Mouse (Mus musculus): Measurements from ENCODE around the gene E130311K13Rik. TPM values are rescaled to one million over a fixed set of nuclear protein-coding genes. Genes with fewer than 3 reads are reported as not detected.

The E130311K13Rik gene
- polyA plus RNA-seq, 1 experiment from 2014 or later, result 6.6 TPM

DNA sequence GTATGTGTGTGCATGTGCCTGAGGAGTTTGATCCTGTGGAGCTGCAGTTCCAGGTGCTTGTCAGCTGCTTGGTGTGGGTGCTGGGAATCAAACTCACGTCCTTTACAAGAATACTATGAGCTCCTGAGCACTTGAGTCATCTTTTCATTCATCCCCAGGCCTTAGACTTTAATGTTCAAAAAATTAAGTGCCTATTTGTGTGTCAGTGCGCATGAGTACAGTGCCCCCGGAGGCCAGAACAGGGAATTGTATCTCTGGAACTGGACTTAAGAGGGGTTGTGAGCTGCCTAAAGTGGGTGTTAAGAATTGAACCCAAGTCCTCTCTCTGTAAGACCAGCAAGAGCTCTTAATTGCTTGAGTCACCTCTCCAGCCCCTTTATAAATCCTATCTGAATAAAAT lies 9.6 kb downstream of the E130311K13Rik start:
- WGBS, result 71% methylated on average over 3 of the region's 3 CpGs
- no peak for ATAC-seq (ENCODE audit: insufficient read depth, low FRiP score, low read depth)

DNA sequence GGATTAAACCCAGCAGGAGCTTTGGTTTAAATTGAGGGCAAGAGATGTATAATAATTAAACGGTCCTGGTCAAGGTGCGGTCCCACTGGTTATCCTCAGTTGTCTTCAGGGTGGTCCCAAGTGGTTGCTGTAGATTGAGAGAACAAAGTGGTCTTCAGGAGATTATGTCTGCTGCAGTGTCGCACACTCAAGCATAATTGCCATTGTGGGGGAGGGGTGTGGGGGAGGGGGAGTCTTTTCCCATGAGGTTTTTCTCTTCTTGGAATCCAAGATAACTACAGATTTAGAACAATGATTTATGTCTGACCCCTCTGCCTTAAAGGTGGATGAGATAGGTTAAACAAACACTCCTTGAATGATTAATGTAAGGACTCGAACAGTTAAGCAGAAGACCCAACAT lies 19.0 kb downstream of the E130311K13Rik start:
- Histone ChIP-seq H3K4me1 (peaks cover 1% of the 10 kb centered on the region; the same call in 1 of the 2 replicates), H3K4me2 (no peak overlapping the region), H3K27me3 (replicated peaks) (no peaks in the 10 kb centered on the region), H3K27ac (no peak overlapping the region), H3K9me3 (no peaks in the 10 kb centered on the region), H3K36me3 (no peaks in the 10 kb centered on the region), H3K9ac (no peak overlapping the region), H3K4me3 (replicated peaks) (no peak overlapping the region)
- WGBS, result 53% methylated on average over 4 of the region's 4 CpGs
- ATAC-seq (ENCODE audit: insufficient read depth, low FRiP score, low read depth), result no peak

More for the DNA sequence above, 9.6 kb downstream of the E130311K13Rik start:
- Histone ChIP-seq H3K27ac (no peak overlapping the region), H3K4me1 (no peaks in the 10 kb centered on the region), H3K4me2 (no peak overlapping the region), H3K27me3 (replicated peaks) (no peaks in the 10 kb centered on the region), H3K9ac (no peak overlapping the region), H3K9me3 (no peaks in the 10 kb centered on the region), H3K36me3 (peaks cover 6% of the 10 kb centered on the region; the same call in 1 of the 2 replicates), H3K4me3 (replicated peaks) (no peak overlapping the region)

DNA sequence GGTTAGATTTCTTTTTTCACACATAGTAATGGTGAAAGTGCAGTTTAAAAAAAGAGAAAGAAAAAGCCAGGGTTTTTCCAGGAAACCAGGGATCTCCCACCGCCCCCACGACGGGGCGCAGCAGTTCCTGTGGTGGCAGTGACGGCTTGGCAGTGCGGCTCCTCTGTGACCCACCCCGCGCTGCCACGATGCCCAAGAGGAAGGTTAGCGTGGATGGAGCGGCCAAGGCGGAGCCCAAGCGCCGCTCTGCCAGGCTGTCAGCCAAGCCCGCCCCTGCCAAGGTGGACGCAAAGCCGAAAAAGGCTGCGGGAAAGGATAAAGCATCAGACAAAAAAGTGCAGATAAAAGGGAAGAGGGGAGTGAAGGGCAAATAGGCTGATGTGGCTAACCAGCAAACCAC lies 24.0 kb downstream of the E130311K13Rik start:
- no peaks in the 10 kb centered on the region for H3K9me3 ChIP-seq
- WGBS, result 3% methylated on average over 18 of the region's 18 CpGs
- H3K27ac ChIP-seq, result no peak overlapping the region
- H3K27me3 ChIP-seq (replicated peaks), result no peaks in the 10 kb centered on the region
- peaks cover 3% of the 10 kb centered on the region; the same call in 1 of the 2 replicates for H3K4me1 ChIP-seq
- no peak for ATAC-seq (ENCODE audit: insufficient read depth, low FRiP score, low read depth)
- H3K4me3 ChIP-seq (replicated peaks), result peak overlapping the region; percentile 33
- no peaks in the 10 kb centered on the region for H3K36me3 ChIP-seq
- H3K9ac ChIP-seq, result no peak overlapping the region
- peak overlapping the region; percentile 58 for H3K4me2 ChIP-seq

DNA sequence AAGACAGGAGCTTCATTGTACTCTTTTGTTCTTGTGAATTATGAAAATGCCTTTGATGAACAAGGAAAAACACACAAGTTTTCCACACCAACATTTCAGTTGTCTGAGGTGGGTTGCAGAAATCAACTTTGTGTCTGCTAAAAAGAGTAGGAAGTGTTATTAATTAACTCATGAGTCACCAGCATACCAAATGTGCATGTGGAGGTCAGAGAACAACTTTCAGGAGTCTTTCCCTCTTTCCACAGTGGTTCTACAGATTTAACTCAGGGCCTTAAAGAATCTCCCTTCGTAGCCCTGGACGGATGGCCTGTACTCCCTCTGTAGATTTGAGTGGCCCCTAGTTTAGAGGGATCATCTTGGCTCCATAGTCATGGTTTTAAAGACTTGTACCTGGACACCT lies 25.1 kb downstream of the E130311K13Rik start:
- Histone ChIP-seq H3K4me1 (peaks cover 3% of the 10 kb centered on the region; the same call in 1 of the 2 replicates), H3K4me3 (replicated peaks) (no peak overlapping the region), H3K36me3 (no peaks in the 10 kb centered on the region), H3K27me3 (replicated peaks) (no peaks in the 10 kb centered on the region), H3K9ac (no peak overlapping the region), H3K27ac (no peak overlapping the region), H3K9me3 (no peaks in the 10 kb centered on the region), H3K4me2 (no peak overlapping the region)
- no peak for ATAC-seq (ENCODE audit: insufficient read depth, low FRiP score, low read depth)
- 72% methylated on average over 2 of the region's 2 CpGs for WGBS

DNA sequence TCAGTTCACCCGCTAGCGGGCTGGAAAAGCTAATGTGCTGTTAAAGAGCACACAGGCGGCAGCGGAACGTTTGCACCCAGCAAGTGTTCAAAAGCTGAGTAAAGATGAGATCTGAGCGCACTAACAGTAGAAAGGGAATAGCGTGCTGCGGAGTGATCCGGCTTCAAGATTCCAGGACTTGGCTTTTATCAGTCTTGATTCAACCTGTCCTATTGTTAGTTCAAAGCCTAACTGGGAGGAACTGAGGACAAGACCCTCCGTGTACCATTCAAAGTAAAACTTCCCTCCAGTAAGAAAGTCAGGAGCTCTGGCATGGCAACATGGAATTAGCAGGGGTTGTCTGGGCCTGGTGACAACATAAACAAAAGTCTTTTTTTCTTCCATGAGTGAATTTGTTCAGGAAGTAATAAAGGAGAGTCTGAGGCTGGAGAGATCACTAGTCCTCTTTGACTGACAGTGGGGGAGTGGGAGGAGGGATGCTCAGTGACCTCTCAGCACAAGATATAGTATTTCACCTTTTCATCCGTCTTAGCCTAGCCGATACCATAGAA lies 29.2 kb downstream of the E130311K13Rik start:
- WGBS, result 5% methylated on average over 12 of the region's 12 CpGs

DNA sequence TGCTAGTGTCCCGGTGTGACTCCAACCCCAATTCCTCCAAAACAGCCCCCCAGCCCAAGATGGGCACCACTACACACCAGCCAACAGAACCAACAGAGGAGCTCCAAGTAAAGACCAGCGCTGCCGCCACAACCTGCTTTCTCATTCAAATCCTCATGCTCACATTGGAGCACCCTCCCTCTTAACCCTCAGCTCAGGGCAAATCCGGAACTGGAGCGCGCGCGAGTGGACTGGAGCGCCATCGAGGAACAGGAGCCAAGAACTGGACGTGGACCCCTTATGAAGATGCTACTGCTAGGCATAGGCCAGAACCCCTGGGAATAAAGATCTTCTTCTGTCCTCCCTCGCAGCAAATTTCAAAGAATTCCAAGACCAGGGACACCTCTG lies 30.0 kb downstream of the E130311K13Rik start, which contains the start of gene Plch1:
Plch1 (minus strand) TSS at position 164 of the 387 bp plus-strand sequence.
- H3K9me3 ChIP-seq, result no peaks in the 10 kb centered on the region
- H3K27ac ChIP-seq, result peak within 1 kb of the TSS; percentile 60
- H3K36me3 ChIP-seq, result no peaks in the 10 kb centered on the region
- peak within 1 kb of the TSS; percentile 91 for H3K4me2 ChIP-seq
- peak; percentile 75 for ATAC-seq (ENCODE audit: insufficient read depth, low FRiP score, low read depth)
- no peaks in the 10 kb centered on the region for H3K27me3 ChIP-seq (replicated peaks)
- under 1% methylated on average over 12 of the region's 12 CpGs for WGBS
- H3K4me1 ChIP-seq, result no peaks in the 10 kb centered on the region
- H3K9ac ChIP-seq, result peak within 1 kb of the TSS; percentile 52
- H3K4me3 ChIP-seq (replicated peaks), result peak within 1 kb of the TSS; percentile 53

More for the DNA sequence above, 29.2 kb downstream of the E130311K13Rik start:
- Histone ChIP-seq H3K4me1 (no peaks in the 10 kb centered on the region; the same call in 1 of the 2 replicates), H3K27me3 (replicated peaks) (no peaks in the 10 kb centered on the region), H3K36me3 (no peaks in the 10 kb centered on the region), H3K9ac (no peak overlapping the region), H3K4me3 (replicated peaks) (peak overlapping the region; percentile 53), H3K4me2 (peak overlapping the region; percentile 91), H3K27ac (no peak overlapping the region), H3K9me3 (no peaks in the 10 kb centered on the region)
- ATAC-seq (ENCODE audit: insufficient read depth, low FRiP score, low read depth), result no peak

DNA sequence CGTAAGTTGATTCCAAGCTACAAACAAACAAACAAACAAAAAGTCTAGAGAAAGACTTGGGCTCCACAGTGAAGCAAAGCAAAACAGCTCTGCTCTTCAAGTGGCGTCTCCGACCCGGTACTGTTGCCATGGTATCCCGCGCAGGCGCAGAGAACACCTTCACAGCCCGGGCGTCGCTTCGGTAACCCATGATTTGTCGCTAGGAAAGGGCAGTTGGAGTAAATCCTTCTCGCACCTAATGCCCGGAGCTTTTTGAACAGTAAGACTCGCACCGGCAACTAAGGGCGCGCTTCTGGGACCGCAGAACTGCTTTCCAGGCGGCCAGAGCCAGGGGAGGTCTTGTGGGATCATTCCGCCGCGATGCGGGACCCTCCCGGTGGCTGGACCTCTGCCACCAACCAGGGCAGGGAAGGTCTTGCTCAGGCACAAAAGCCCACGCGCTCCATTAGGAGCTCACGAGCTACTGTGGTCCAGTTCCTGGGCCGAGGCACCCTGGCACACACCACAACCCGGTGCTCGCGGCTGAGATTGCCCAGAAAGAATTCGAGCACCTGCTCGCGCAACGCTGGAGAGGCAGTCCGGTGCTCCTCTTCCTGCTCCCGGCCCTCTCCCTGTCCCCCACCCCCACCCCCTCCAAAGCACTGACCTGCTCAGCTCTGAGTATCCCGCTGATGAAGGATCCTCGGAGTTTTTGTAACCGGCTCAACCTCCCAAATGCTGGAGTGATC lies 30.5 kb downstream of the E130311K13Rik start:
- H3K9ac ChIP-seq, result peak overlapping the region; percentile 52
- no peaks in the 10 kb centered on the region for H3K27me3 ChIP-seq (replicated peaks)
- no peaks in the 10 kb centered on the region for H3K4me1 ChIP-seq
- peak overlapping the region; percentile 91 for H3K4me2 ChIP-seq
- peak overlapping the region; percentile 60 for H3K27ac ChIP-seq
- peak; percentile 64 for ATAC-seq (ENCODE audit: insufficient read depth, low FRiP score, low read depth)
- H3K36me3 ChIP-seq, result no peaks in the 10 kb centered on the region
- H3K9me3 ChIP-seq, result no peaks in the 10 kb centered on the region
- H3K4me3 ChIP-seq (replicated peaks), result peak overlapping the region; percentile 53
- under 1% methylated on average over 41 of the region's 41 CpGs for WGBS

DNA sequence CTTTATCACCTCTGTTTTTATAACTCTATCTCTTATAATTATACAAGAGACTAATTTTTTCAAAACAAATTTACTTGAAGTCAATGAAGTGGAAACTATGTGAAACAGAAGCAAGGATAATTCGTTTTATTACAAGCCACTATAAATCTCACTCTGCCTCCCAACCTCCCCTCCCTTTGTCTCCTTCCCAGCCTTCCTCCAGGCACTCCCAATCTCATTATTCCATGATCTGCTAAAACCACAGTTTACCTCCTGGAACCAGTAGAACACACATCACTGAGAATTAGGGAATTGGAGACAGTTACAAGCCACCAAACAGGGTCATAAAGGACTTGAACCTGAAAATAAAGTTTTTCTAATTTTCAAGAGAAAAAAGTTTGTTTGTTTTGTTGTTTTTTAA lies 32.1 kb downstream of the E130311K13Rik start:
- 20% methylated on average over 1 of the region's 1 CpGs for WGBS
- Histone ChIP-seq H3K4me3 (replicated peaks) (no peak overlapping the region), H3K9ac (no peak overlapping the region), H3K4me1 (no peaks in the 10 kb centered on the region), H3K27me3 (replicated peaks) (no peaks in the 10 kb centered on the region), H3K36me3 (no peaks in the 10 kb centered on the region), H3K4me2 (peak overlapping the region; percentile 91; the same call in 1 of the 2 replicates), H3K27ac (no peak overlapping the region), H3K9me3 (no peaks in the 10 kb centered on the region)
- ATAC-seq (ENCODE audit: insufficient read depth, low FRiP score, low read depth), result no peak

DNA sequence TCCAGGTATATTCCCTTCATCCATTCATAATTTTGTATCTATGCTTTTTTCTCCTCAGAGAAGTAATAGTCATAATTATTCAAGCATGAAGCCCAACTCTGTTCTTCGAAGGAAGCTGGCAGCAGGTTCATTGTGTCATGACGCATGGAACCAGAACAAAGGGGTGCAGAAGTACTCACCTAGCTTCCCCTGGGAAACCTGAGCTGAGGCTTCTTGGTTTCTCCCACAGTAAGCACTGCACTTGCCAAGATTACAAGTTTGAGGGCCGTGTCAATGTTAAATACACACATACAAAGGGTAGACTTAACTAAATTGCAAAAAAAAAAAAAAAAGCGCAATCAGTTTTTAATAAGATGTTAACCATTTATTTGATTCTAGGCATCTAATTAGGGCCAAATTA lies 33.0 kb downstream of the E130311K13Rik start:
- WGBS, result 75% methylated on average over 4 of the region's 4 CpGs
- Histone ChIP-seq H3K4me1 (no peaks in the 10 kb centered on the region), H3K4me3 (replicated peaks) (no peak overlapping the region), H3K27me3 (replicated peaks) (no peaks in the 10 kb centered on the region), H3K27ac (no peak overlapping the region), H3K36me3 (no peaks in the 10 kb centered on the region), H3K4me2 (no peak overlapping the region), H3K9ac (no peak overlapping the region), H3K9me3 (no peaks in the 10 kb centered on the region)
- ATAC-seq (ENCODE audit: insufficient read depth, low FRiP score, low read depth), result no peak

DNA sequence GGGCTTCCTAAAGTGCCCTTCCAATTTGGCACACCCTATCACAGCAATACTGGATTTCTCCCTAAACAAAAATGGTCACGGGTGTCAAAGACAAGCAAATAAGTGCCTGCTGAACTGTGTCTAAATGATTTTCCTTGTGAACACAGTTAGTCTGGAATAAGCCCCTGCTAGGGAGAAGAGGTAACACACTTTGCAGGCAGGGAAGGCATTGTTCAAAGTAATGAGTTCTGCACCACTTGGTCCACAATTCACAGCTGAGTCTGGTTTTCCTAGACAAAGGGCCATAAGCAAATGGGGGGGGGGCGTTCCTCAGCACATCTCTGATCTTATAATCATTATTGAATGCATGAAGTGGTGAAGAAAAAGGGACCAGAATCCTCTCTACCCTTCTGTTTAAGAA lies 33.5 kb downstream of the E130311K13Rik start:
- Histone ChIP-seq H3K4me3 (replicated peaks) (no peak overlapping the region), H3K27ac (no peak overlapping the region), H3K9ac (no peak overlapping the region), H3K9me3 (no peaks in the 10 kb centered on the region), H3K4me2 (no peak overlapping the region), H3K27me3 (replicated peaks) (no peaks in the 10 kb centered on the region), H3K36me3 (no peaks in the 10 kb centered on the region), H3K4me1 (no peaks in the 10 kb centered on the region)
- 67% methylated on average over 2 of the region's 2 CpGs for WGBS
- no peak for ATAC-seq (ENCODE audit: insufficient read depth, low FRiP score, low read depth)

DNA sequence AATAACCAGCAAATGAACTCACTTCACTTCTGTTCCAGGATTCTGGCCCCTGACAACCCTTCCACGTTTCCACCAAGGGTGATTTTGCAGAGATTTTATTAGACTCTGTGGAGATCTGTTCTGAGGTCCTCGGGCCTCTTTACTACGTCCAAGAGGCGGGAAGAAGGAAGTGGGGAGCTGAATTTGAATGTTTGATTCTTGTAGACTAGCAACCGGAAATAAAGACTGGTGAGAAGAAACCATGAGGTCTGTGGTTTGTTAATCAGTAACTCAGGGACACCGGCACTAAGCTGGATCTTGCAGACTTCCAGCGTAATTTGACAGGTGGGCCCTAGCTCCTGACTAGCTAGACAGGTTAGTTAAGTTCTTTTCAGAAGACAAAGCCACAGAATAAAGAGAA lies 35.6 kb downstream of the E130311K13Rik start:
- Histone ChIP-seq H3K4me3 (replicated peaks) (peak overlapping the region; percentile 29), H3K9ac (no peak overlapping the region), H3K4me2 (peak overlapping the region; percentile 29), H3K27me3 (replicated peaks) (no peaks in the 10 kb centered on the region), H3K9me3 (no peaks in the 10 kb centered on the region), H3K27ac (peak overlapping the region; percentile 82), H3K36me3 (no peaks in the 10 kb centered on the region), H3K4me1 (no peaks in the 10 kb centered on the region)
- peak; percentile 87 for ATAC-seq (ENCODE audit: insufficient read depth, low FRiP score, low read depth)
- WGBS, result 45% methylated on average over 7 of the region's 7 CpGs

DNA sequence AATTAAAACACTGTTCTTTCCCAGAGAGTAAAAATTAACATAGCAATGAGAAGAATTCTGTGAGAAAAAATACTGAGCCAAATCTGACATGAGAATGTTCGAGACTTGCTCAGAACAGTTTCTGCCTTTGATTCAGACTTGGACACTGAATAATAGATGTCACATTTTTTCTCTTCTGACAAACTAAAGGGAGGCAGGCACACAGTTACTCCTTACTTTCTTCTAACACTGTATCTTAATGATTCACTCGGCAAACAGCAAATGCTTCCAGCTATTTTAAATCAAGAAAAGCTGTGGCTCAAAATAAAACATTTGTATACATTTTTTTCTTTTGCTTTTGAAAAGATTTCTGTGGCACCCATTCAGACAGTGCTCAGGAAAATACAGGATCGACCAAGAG lies 37.1 kb downstream of the E130311K13Rik start:
- Histone ChIP-seq H3K9ac (no peak overlapping the region), H3K36me3 (no peaks in the 10 kb centered on the region), H3K27me3 (replicated peaks) (no peaks in the 10 kb centered on the region), H3K9me3 (no peaks in the 10 kb centered on the region), H3K4me3 (replicated peaks) (no peak overlapping the region), H3K4me1 (no peaks in the 10 kb centered on the region), H3K27ac (no peak overlapping the region), H3K4me2 (no peak overlapping the region)
- no peak for ATAC-seq (ENCODE audit: insufficient read depth, low FRiP score, low read depth)
- 41% methylated on average over 3 of the region's 3 CpGs for WGBS

Data from stomach, embryonic 15.5 days (tissue).